Mouse (Mus musculus) forebrain, embryonic 15.5 days (tissue): Measurements from ENCODE around the gene Prg2. TPM values are rescaled to one million over a fixed set of nuclear protein-coding genes. Genes with fewer than 3 reads are reported as not detected.
A peak's percentile ranks its signal among the peaks of the same experiment; 100 is the strongest.

ENCODE experiments used
- ATAC-seq: fragments of 200-750 bp; cut with Nextera tagmentation; replicated peaks from 2 replicates; pipeline ENCODE4 v1.8.0; 2017; ENCODE audit warnings: mild to moderate bottlenecking, moderate TSS enrichment, moderate library complexity
- H3K27ac ChIP-seq: fragments of 300-500 bp; sonication (generic); replicated peaks from 2 replicates; pipeline ENCODE4 v1.5.1; 2015; ENCODE audit warnings: mild to moderate bottlenecking, inconsistent platforms
- H3K27me3 ChIP-seq: fragments of 300-500 bp; sonication (generic); 2 replicates; pipeline ENCODE4 v1.6.1; 2015; ENCODE audit warnings: inconsistent platforms
- H3K36me3 ChIP-seq: fragments of 300-500 bp; sonication (generic); 2 replicates; pipeline ENCODE4 v1.6.1; 2015; ENCODE audit warnings: mild to moderate bottlenecking, inconsistent platforms
- H3K4me1 ChIP-seq: fragments of 300-500 bp; sonication (generic); 2 replicates; pipeline ENCODE4 v1.6.1; 2015; ENCODE audit warnings: inconsistent platforms
- H3K4me2 ChIP-seq: fragments of 300-500 bp; sonication (generic); replicated peaks from 2 replicates; pipeline ENCODE4 v1.6.1; 2015; ENCODE audit warnings: mild to moderate bottlenecking, inconsistent platforms
- H3K4me3 ChIP-seq: fragments of 300-500 bp; sonication (generic); 2 replicates; pipeline ENCODE4 v1.5.1; 2015; ENCODE audit warnings: mild to moderate bottlenecking, inconsistent platforms
- H3K9ac ChIP-seq: fragments of 300-500 bp; sonication (generic); replicated peaks from 2 replicates; pipeline ENCODE4 v1.6.1; 2015; ENCODE audit warnings: mild to moderate bottlenecking, inconsistent platforms
- H3K9me3 ChIP-seq: fragments of 300-500 bp; sonication (generic); 2 replicates; pipeline ENCODE4 v1.6.1; 2016; ENCODE audit warnings: inconsistent platforms
- WGBS: fragments of 180-500 bp; shearing (Covaris S2); methylation state at CpG from one replicate; pipeline ENCODE4 v1.1.7; 2015; ENCODE audit warnings: mixed read lengths; 5-methylcytosine and 5-hydroxymethylcytosine counted together
- polyA plus RNA-seq: library from polyadenylated mRNA; unstranded; fragments of >200 nt; fragmentation: Nextera tagmentation; extraction: Ambion mirVana; gene quantifications from 2 replicates; pipeline ENCODE4 v1.2.1, GENCODE M21; 2015

The Prg2 gene
- polyA plus RNA-seq, 1 experiment from 2014 or later, result not detected

GRCm38 (mm10) chr2:85011906-85012604, 31.8 kb downstream of the Prg2 start:
- no peaks in the 10 kb centered on the region for H3K36me3 ChIP-seq
- H3K4me2 ChIP-seq, result no peak overlapping the region
- peak; percentile 46 for ATAC-seq
- H3K4me1 ChIP-seq, result no peaks in the 10 kb centered on the region
- H3K27ac ChIP-seq, result peak overlapping the region; percentile 34
- H3K27me3 ChIP-seq, result no peaks in the 10 kb centered on the region
- H3K9me3 ChIP-seq, result no peaks in the 10 kb centered on the region
- H3K9ac ChIP-seq, result no peak overlapping the region
- 68% methylated on average over 9 of the region's 9 CpGs for whole genome bisulfite sequencing
- no peak overlapping the region for H3K4me3 ChIP-seq

GRCm38 (mm10) chr2:85012679-85013078, 32.4 kb downstream of the Prg2 start:
- no peaks in the 10 kb centered on the region for H3K27me3 ChIP-seq
- peak; percentile 55; the same call in 1 of the 2 replicates for ATAC-seq
- 79% methylated on average over 14 of the region's 14 CpGs for WGBS
- 0 out of 2 replicates have a peak overlapping the region, but pooled peaks have one; percentile 34 for H3K27ac ChIP-seq
- no peaks in the 10 kb centered on the region for H3K9me3 ChIP-seq
- H3K36me3 ChIP-seq, result no peaks in the 10 kb centered on the region
- no peak overlapping the region for H3K9ac ChIP-seq
- H3K4me2 ChIP-seq, result no peak overlapping the region
- no peaks in the 10 kb centered on the region for H3K4me1 ChIP-seq
- no peak overlapping the region for H3K4me3 ChIP-seq

- Histone ChIP-seq H3K4me1 (no peaks in the 10 kb centered on the region), H3K27ac (no peak overlapping the region), H3K4me3 (no peak overlapping the region), H3K36me3 (no peaks in the 10 kb centered on the region), H3K9me3 (no peaks in the 10 kb centered on the region), H3K9ac (no peak overlapping the region), H3K4me2 (no peak overlapping the region), H3K27me3 (no peaks in the 10 kb centered on the region)
- 84% methylated on average over 5 of the region's 5 CpGs for WGBS
- no peak for ATAC-seq
These were observed 33.7 kb downstream of the Prg2 start for GRCm38 (mm10) chr2:85013826-85014587.

GRCm38 (mm10) chr2:85014588-85014982, 34.3 kb downstream of the Prg2 start:
- peak; percentile 17; the same call in 1 of the 2 replicates for ATAC-seq
- H3K27me3 ChIP-seq, result no peaks in the 10 kb centered on the region
- H3K36me3 ChIP-seq, result no peaks in the 10 kb centered on the region
- no peak overlapping the region for H3K4me2 ChIP-seq
- H3K4me1 ChIP-seq, result no peaks in the 10 kb centered on the region
- no peak overlapping the region for H3K27ac ChIP-seq
- H3K9ac ChIP-seq, result no peak overlapping the region
- 51% methylated on average over 3 of the region's 3 CpGs for WGBS
- H3K4me3 ChIP-seq, result no peak overlapping the region
- H3K9me3 ChIP-seq, result no peaks in the 10 kb centered on the region

GRCm38 (mm10) chr2:85022043-85022442, 41.8 kb downstream of the Prg2 start:
- H3K4me3 ChIP-seq, result no peak overlapping the region
- 20% methylated on average over 4 of the region's 4 CpGs for WGBS
- H3K27ac ChIP-seq, result no peak overlapping the region
- ATAC-seq, result no peak
- no peak overlapping the region for H3K9ac ChIP-seq
- no peaks in the 10 kb centered on the region for H3K4me1 ChIP-seq
- H3K27me3 ChIP-seq, result no peaks in the 10 kb centered on the region
- H3K9me3 ChIP-seq, result no peaks in the 10 kb centered on the region
- H3K36me3 ChIP-seq, result no peaks in the 10 kb centered on the region
- no peak overlapping the region for H3K4me2 ChIP-seq

GRCm38 (mm10) chr2:85026178-85026577, 45.9 kb downstream of the Prg2 start:
- no peak overlapping the region for H3K4me3 ChIP-seq
- no peaks in the 10 kb centered on the region for H3K4me1 ChIP-seq
- no peak overlapping the region for H3K9ac ChIP-seq
- no peak overlapping the region for H3K4me2 ChIP-seq
- WGBS, result 76% methylated on average over 3 of the region's 3 CpGs
- H3K36me3 ChIP-seq, result no peaks in the 10 kb centered on the region
- H3K27me3 ChIP-seq, result no peaks in the 10 kb centered on the region
- no peak overlapping the region for H3K27ac ChIP-seq
- no peak for ATAC-seq
- H3K9me3 ChIP-seq, result no peaks in the 10 kb centered on the region

- 80% methylated on average over 5 of the region's 5 CpGs for WGBS
- no peak for ATAC-seq
These were observed 47.0 kb downstream of the Prg2 start for GRCm38 (mm10) chr2:85027281-85027680.

GRCm38 (mm10) chr2:85029897-85030296, 49.6 kb downstream of the Prg2 start:
- Histone ChIP-seq H3K9me3 (no peaks in the 10 kb centered on the region), H3K27ac (no peak overlapping the region), H3K4me3 (no peak overlapping the region), H3K36me3 (no peaks in the 10 kb centered on the region), H3K9ac (no peak overlapping the region), H3K27me3 (no peaks in the 10 kb centered on the region), H3K4me1 (no peaks in the 10 kb centered on the region), H3K4me2 (no peak overlapping the region)
- 55% methylated on average over 6 of the region's 6 CpGs for WGBS
- no peak for ATAC-seq

More at GRCm38 (mm10) chr2:85027281-85027680, 47.0 kb downstream of the Prg2 start:
- H3K4me3 ChIP-seq, result no peak overlapping the region
- H3K9me3 ChIP-seq, result no peaks in the 10 kb centered on the region
- H3K4me1 ChIP-seq, result no peaks in the 10 kb centered on the region
- H3K4me2 ChIP-seq, result no peak overlapping the region
- no peaks in the 10 kb centered on the region for H3K27me3 ChIP-seq
- H3K27ac ChIP-seq, result no peak overlapping the region
- no peak overlapping the region for H3K9ac ChIP-seq
- no peaks in the 10 kb centered on the region for H3K36me3 ChIP-seq

GRCm38 (mm10) chr2:85030989-85031388, 50.7 kb downstream of the Prg2 start:
- WGBS, result 67% methylated on average over 6 of the region's 6 CpGs
- no peak overlapping the region for H3K27ac ChIP-seq
- H3K4me3 ChIP-seq, result no peak overlapping the region
- H3K36me3 ChIP-seq, result no peaks in the 10 kb centered on the region
- H3K9ac ChIP-seq, result no peak overlapping the region
- ATAC-seq, result no peak
- no peaks in the 10 kb centered on the region for H3K9me3 ChIP-seq
- H3K4me2 ChIP-seq, result no peak overlapping the region
- H3K4me1 ChIP-seq, result no peaks in the 10 kb centered on the region
- no peaks in the 10 kb centered on the region for H3K27me3 ChIP-seq

GRCm38 (mm10) chr2:85033121-85033520, 52.9 kb downstream of the Prg2 start:
- no peak overlapping the region for H3K4me3 ChIP-seq
- H3K9ac ChIP-seq, result no peak overlapping the region
- ATAC-seq, result no peak
- no peaks in the 10 kb centered on the region for H3K27me3 ChIP-seq
- 89% methylated on average over 2 of the region's 2 CpGs for WGBS
- H3K36me3 ChIP-seq, result no peaks in the 10 kb centered on the region
- peaks cover 12% of the 10 kb centered on the region for H3K4me1 ChIP-seq
- H3K27ac ChIP-seq, result no peak overlapping the region
- H3K9me3 ChIP-seq, result no peaks in the 10 kb centered on the region
- H3K4me2 ChIP-seq, result no peak overlapping the region
